Mouse (Mus musculus) E14TG2a.4 (cell line): ENCODE measurements around the gene Ube2d3.

Source experiments
- CTCF ChIP-seq: conservative IDR thresholded peaks from 2 replicates; pipeline ENCODE4 v1.5.1; 2014; ENCODE audit warnings: low read length
- POU5F1 ChIP-seq: IDR thresholded peaks from 2 replicates; pipeline ENCODE4 v1.6.1; 2014; ENCODE audit warnings: low read length, borderline replicate concordance

DNA sequence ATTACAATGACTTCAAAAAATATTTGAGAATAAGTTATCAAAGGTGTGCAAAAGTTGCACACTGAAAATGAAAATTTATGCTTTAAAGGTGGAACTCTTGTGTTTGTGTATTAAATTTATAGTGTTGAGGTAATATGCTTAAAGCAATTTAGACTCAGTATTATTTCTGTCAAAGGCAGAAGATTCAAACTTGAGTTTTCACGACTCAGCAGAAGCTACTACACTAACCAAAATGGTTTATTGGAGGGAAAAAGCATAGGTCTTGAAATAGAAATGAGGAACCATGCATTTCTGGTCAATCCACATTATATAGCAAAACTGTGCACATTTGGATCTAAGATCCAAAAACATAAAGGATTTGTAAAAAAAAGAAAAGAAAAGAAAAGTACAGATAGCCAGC lies 32.9 kb downstream of the Ube2d3 start:
- TF ChIP-seq CTCF, result no peak
- no peak for TF ChIP-seq POU5F1
